Mouse (Mus musculus): ENCODE data around the gene Cfap97d2. TPM values are rescaled to one million over a fixed set of nuclear protein-coding genes. Genes with fewer than 3 reads are reported as not detected.

Cfap97d2 gene
- polyA plus RNA-seq, 1 experiment from 2014 or later, result 1.6 TPM

GRCm38 (mm10) chr8:13692302-13693066, 13.2 kb upstream of the Cfap97d2 start:
- H3K9ac ChIP-seq (replicated peaks; ENCODE audit: low read length), result no peak overlapping the region
- H3K36me3 ChIP-seq (ENCODE audit: control insufficient read depth, insufficient read depth, low read length), result no peaks in the 10 kb centered on the region
- no peaks in the 10 kb centered on the region for H3K9me3 ChIP-seq (ENCODE audit: control insufficient read depth, low read length)
- WGBS, result 34% methylated on average over 10 of the region's 10 CpGs
- 0 out of 2 replicates have a peak, but pooled peaks cover 2% of the 10 kb centered on the region for H3K4me1 ChIP-seq (ENCODE audit: control insufficient read depth, insufficient read depth, low read length)
- H3K27ac ChIP-seq (replicated peaks; ENCODE audit: low read depth, low read length), result peak overlapping the region; percentile 52; the same call in 1 of the 2 replicates
- ATAC-seq (ENCODE audit: low FRiP score, low TSS enrichment) (0 out of 2 replicates have a peak, but pooled peaks have one; percentile 40), DNase-seq (peak; percentile 47)
- H3K27me3 ChIP-seq (ENCODE audit: control insufficient read depth, insufficient read depth, low read length), result no peaks in the 10 kb centered on the region
- no peak overlapping the region for H3K4me2 ChIP-seq (ENCODE audit: low read length)
- H3K4me3 ChIP-seq (replicated peaks; ENCODE audit: low read depth, low read length), result no peak overlapping the region

DNA sequence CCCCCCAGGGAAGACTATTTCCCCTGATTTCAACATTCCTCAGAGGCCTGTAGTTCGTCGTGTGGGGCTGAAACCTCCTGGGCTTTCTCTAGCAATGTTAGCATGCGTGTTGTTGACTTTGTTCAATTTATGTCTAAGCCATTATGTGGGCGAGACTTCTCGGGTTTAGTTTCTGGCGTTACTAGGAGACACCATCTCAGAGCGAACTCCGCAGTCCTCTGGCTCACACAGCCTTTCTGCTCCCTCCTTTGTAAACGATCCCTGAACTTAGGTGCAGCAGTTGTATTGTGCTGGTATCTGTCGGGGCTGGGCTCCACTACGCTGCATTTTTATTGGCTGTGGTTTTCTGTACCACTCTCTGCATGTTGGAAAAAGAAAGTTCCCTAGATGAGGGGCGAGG, 11.0 kb upstream of the Cfap97d2 start:
- no peak overlapping the region for H3K9ac ChIP-seq (replicated peaks; ENCODE audit: low read length)
- DNase-seq (no peak), ATAC-seq (ENCODE audit: low FRiP score, low TSS enrichment) (no peak)
- no peak overlapping the region for H3K4me3 ChIP-seq (replicated peaks; ENCODE audit: low read depth, low read length)
- 0 out of 2 replicates have a peak, but pooled peaks cover 2% of the 10 kb centered on the region for H3K4me1 ChIP-seq (ENCODE audit: control insufficient read depth, insufficient read depth, low read length)
- no peaks in the 10 kb centered on the region for H3K27me3 ChIP-seq (ENCODE audit: control insufficient read depth, insufficient read depth, low read length)
- H3K27ac ChIP-seq (replicated peaks; ENCODE audit: low read depth, low read length), result no peak overlapping the region
- no peak overlapping the region for H3K4me2 ChIP-seq (ENCODE audit: low read length)
- whole genome bisulfite sequencing, result 72% methylated on average over 12 of the region's 12 CpGs
- H3K36me3 ChIP-seq (ENCODE audit: control insufficient read depth, insufficient read depth, low read length), result no peaks in the 10 kb centered on the region
- no peaks in the 10 kb centered on the region for H3K9me3 ChIP-seq (ENCODE audit: control insufficient read depth, low read length)

GRCm38 (mm10) chr8:13695203-13695867, 10.4 kb upstream of the Cfap97d2 start:
- Histone ChIP-seq H3K4me3 (replicated peaks; ENCODE audit: low read depth, low read length) (no peak overlapping the region), H3K4me2 (ENCODE audit: low read length) (no peak overlapping the region), H3K9ac (replicated peaks; ENCODE audit: low read length) (no peak overlapping the region), H3K4me1 (ENCODE audit: control insufficient read depth, insufficient read depth, low read length) (0 out of 2 replicates have a peak, but pooled peaks cover 2% of the 10 kb centered on the region), H3K27me3 (ENCODE audit: control insufficient read depth, insufficient read depth, low read length) (no peaks in the 10 kb centered on the region), H3K9me3 (ENCODE audit: control insufficient read depth, low read length) (no peaks in the 10 kb centered on the region), H3K36me3 (ENCODE audit: control insufficient read depth, insufficient read depth, low read length) (no peaks in the 10 kb centered on the region), H3K27ac (replicated peaks; ENCODE audit: low read depth, low read length) (no peak overlapping the region)
- 91% methylated on average over 10 of the region's 10 CpGs for WGBS
- ATAC-seq (ENCODE audit: low FRiP score, low TSS enrichment) (no peak), DNase-seq (no peak)

GRCm38 (mm10) chr8:13696157-13696556, 9.5 kb upstream of the Cfap97d2 start:
- Histone ChIP-seq H3K4me3 (replicated peaks; ENCODE audit: low read depth, low read length) (no peak overlapping the region), H3K27me3 (ENCODE audit: control insufficient read depth, insufficient read depth, low read length) (no peaks in the 10 kb centered on the region), H3K4me2 (ENCODE audit: low read length) (no peak overlapping the region), H3K27ac (replicated peaks; ENCODE audit: low read depth, low read length) (no peak overlapping the region), H3K9ac (replicated peaks; ENCODE audit: low read length) (no peak overlapping the region), H3K4me1 (ENCODE audit: control insufficient read depth, insufficient read depth, low read length) (0 out of 2 replicates have a peak, but pooled peaks cover 2% of the 10 kb centered on the region), H3K9me3 (ENCODE audit: control insufficient read depth, low read length) (no peaks in the 10 kb centered on the region), H3K36me3 (ENCODE audit: control insufficient read depth, insufficient read depth, low read length) (no peaks in the 10 kb centered on the region)
- ATAC-seq (ENCODE audit: low FRiP score, low TSS enrichment) (no peak), DNase-seq (no peak)
- WGBS, result 83% methylated on average over 4 of the region's 4 CpGs

DNA sequence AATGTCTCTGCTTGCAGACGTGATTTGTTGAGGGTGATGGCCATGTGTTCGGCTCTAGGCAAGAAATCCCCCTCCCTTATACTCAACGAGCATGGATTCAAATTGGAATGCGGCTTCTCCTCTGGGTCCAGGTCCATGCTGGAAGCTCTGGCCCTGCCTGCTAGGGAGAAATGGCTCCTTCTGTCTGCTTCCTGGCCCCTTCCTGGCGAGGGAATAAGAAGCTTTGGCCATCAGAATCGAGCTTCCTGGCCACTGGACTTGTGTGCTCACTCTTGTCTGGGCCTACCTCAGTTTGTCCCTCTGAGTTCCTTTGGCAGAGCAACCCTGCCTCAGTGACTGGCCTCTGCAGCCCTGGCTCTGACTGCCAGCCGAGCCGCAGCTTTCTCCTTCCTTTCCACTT, 8.5 kb upstream of the Cfap97d2 start:
- no peak for ATAC-seq (ENCODE audit: low FRiP score, low TSS enrichment)
- DNase-seq, result no peak
- Histone ChIP-seq H3K4me2 (ENCODE audit: low read length) (no peak overlapping the region), H3K4me3 (replicated peaks; ENCODE audit: low read depth, low read length) (no peak overlapping the region), H3K27me3 (ENCODE audit: control insufficient read depth, insufficient read depth, low read length) (no peaks in the 10 kb centered on the region), H3K27ac (replicated peaks; ENCODE audit: low read depth, low read length) (no peak overlapping the region), H3K9me3 (ENCODE audit: control insufficient read depth, low read length) (no peaks in the 10 kb centered on the region), H3K9ac (replicated peaks; ENCODE audit: low read length) (no peak overlapping the region), H3K4me1 (ENCODE audit: control insufficient read depth, insufficient read depth, low read length) (0 out of 2 replicates have a peak, but pooled peaks cover 2% of the 10 kb centered on the region), H3K36me3 (ENCODE audit: control insufficient read depth, insufficient read depth, low read length) (no peaks in the 10 kb centered on the region)
- 84% methylated on average over 8 of the region's 8 CpGs for WGBS

DNA sequence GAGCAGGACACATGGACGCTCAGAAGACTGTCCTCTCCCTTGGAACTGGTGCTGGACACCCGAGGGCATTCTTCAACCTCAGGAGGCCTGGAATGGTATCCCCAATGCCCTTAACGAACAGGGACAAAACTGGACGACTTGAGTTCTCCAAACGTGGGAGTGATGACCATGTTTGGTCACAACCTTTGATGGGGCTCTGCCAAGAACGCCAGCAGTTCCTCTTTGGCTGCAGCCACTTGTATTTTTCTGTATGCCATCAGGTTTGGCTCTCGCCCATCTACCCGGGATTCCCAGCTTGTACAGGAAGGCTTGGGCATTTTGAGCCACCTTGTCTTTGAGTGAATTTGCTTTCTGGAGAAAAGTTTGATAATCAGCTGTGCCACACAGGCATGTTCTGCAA, 8.0 kb upstream of the Cfap97d2 start:
- DNase-seq, result no peak
- no peaks in the 10 kb centered on the region for H3K27me3 ChIP-seq (ENCODE audit: control insufficient read depth, insufficient read depth, low read length)

GRCm38 (mm10) chr8:13698281-13698680, 7.4 kb upstream of the Cfap97d2 start:
- Histone ChIP-seq H3K9me3 (ENCODE audit: control insufficient read depth, low read length) (no peaks in the 10 kb centered on the region), H3K4me2 (ENCODE audit: low read length) (no peak overlapping the region), H3K9ac (replicated peaks; ENCODE audit: low read length) (no peak overlapping the region), H3K27ac (replicated peaks; ENCODE audit: low read depth, low read length) (no peak overlapping the region), H3K36me3 (ENCODE audit: control insufficient read depth, insufficient read depth, low read length) (no peaks in the 10 kb centered on the region), H3K27me3 (ENCODE audit: control insufficient read depth, insufficient read depth, low read length) (no peaks in the 10 kb centered on the region), H3K4me3 (replicated peaks; ENCODE audit: low read depth, low read length) (no peak overlapping the region), H3K4me1 (ENCODE audit: control insufficient read depth, insufficient read depth, low read length) (no peaks in the 10 kb centered on the region)
- DNase-seq (no peak), ATAC-seq (ENCODE audit: low FRiP score, low TSS enrichment) (no peak)
- 87% methylated on average over 3 of the region's 3 CpGs for WGBS

More for the DNA sequence above, 8.0 kb upstream of the Cfap97d2 start:
- Histone ChIP-seq H3K4me1 (ENCODE audit: control insufficient read depth, insufficient read depth, low read length) (0 out of 2 replicates have a peak, but pooled peaks cover under 1% of the 10 kb centered on the region), H3K4me2 (ENCODE audit: low read length) (no peak overlapping the region), H3K36me3 (ENCODE audit: control insufficient read depth, insufficient read depth, low read length) (no peaks in the 10 kb centered on the region), H3K27ac (replicated peaks; ENCODE audit: low read depth, low read length) (no peak overlapping the region), H3K4me3 (replicated peaks; ENCODE audit: low read depth, low read length) (no peak overlapping the region), H3K9ac (replicated peaks; ENCODE audit: low read length) (no peak overlapping the region), H3K9me3 (ENCODE audit: control insufficient read depth, low read length) (no peaks in the 10 kb centered on the region)
- WGBS, result 85% methylated on average over 8 of the region's 8 CpGs
- no peak for ATAC-seq (ENCODE audit: low FRiP score, low TSS enrichment)

- no peak overlapping the region for H3K4me3 ChIP-seq (replicated peaks; ENCODE audit: low read depth, low read length)
- H3K36me3 ChIP-seq (ENCODE audit: control insufficient read depth, insufficient read depth, low read length), result no peaks in the 10 kb centered on the region
- H3K9ac ChIP-seq (replicated peaks; ENCODE audit: low read length), result no peak overlapping the region
- no peaks in the 10 kb centered on the region for H3K4me1 ChIP-seq (ENCODE audit: control insufficient read depth, insufficient read depth, low read length)
- ATAC-seq (ENCODE audit: low FRiP score, low TSS enrichment), result no peak
- no peak overlapping the region for H3K4me2 ChIP-seq (ENCODE audit: low read length)
- no peaks in the 10 kb centered on the region for H3K9me3 ChIP-seq (ENCODE audit: control insufficient read depth, low read length)
- 80% methylated on average over 5 of the region's 5 CpGs for WGBS
- DNase-seq, result no peak
- H3K27ac ChIP-seq (replicated peaks; ENCODE audit: low read depth, low read length), result no peak overlapping the region
- no peaks in the 10 kb centered on the region for H3K27me3 ChIP-seq (ENCODE audit: control insufficient read depth, insufficient read depth, low read length)
These were observed 6.3 kb upstream of the Cfap97d2 start for GRCm38 (mm10) chr8:13699323-13699949.

All from midbrain, embryonic 14.5 days (tissue).